Mouse (Mus musculus) fibroblast of lung, adult 2 months (primary cell): Measurements from ENCODE around the gene Hopx.

Experiments used
- DNase-seq: peaks from one replicate; pipeline ENCODE4 v3.0.0-alpha.2; 2011; ENCODE audit warnings: low read depth

Hopx gene

GRCm38 (mm10) chr5:77067321-77067720 lies 47.6 kb downstream of the Hopx start:
- no peak for DNase-seq

GRCm38 (mm10) chr5:77061372-77062038 lies 53.4 kb downstream of the Hopx start:
- no peak for DNase-seq

GRCm38 (mm10) chr5:77060363-77060762 lies 54.6 kb downstream of the Hopx start:
- no peak for DNase-seq

GRCm38 (mm10) chr5:77056881-77057440 lies 58.0 kb downstream of the Hopx start:
- no peak for DNase-seq

GRCm38 (mm10) chr5:77052616-77053015 lies 62.3 kb downstream of the Hopx start:
- no peak for DNase-seq

- DNase-seq, result no peak
These were observed 70.6 kb downstream of the Hopx start for GRCm38 (mm10) chr5:77044362-77044761.

GRCm38 (mm10) chr5:77039391-77039790 lies 75.5 kb downstream of the Hopx start:
- no peak for DNase-seq

- DNase-seq, result no peak
These were observed 76.5 kb downstream of the Hopx start for GRCm38 (mm10) chr5:77038451-77038850.
